Mouse (Mus musculus): ENCODE measurements around the gene Slc17a9.

The Slc17a9 gene

GRCm38 (mm10) chr2:180724585-180725413 is at the start of gene Slc17a9:
Slc17a9 (plus strand) TSS chr2:180725263.
- DNase-seq (ENCODE audit: low spot score), result peak; percentile 72

- no peak for DNase-seq (ENCODE audit: low spot score)
Observed at GRCm38 (mm10) chr2:180676706-180677105, 48.4 kb upstream of the Slc17a9 start.

GRCm38 (mm10) chr2:180678609-180679140 is 46.4 kb upstream of the Slc17a9 start:
- DNase-seq (ENCODE audit: low spot score), result peak; percentile 35

GRCm38 (mm10) chr2:180681225-180681624 is 43.8 kb upstream of the Slc17a9 start:
- no peak for DNase-seq (ENCODE audit: low spot score)

GRCm38 (mm10) chr2:180683524-180683923 is 41.5 kb upstream of the Slc17a9 start:
- DNase-seq (ENCODE audit: low spot score), result no peak

- no peak for DNase-seq (ENCODE audit: low spot score)
Observed at GRCm38 (mm10) chr2:180684031-180684430, 41.0 kb upstream of the Slc17a9 start.

GRCm38 (mm10) chr2:180689841-180690240 is 35.2 kb upstream of the Slc17a9 start:
- no peak for DNase-seq (ENCODE audit: low spot score)

- no peak for DNase-seq (ENCODE audit: low spot score)
Observed at GRCm38 (mm10) chr2:180692630-180693029, 32.4 kb upstream of the Slc17a9 start.

GRCm38 (mm10) chr2:180695176-180695575 is 29.9 kb upstream of the Slc17a9 start:
- no peak for DNase-seq (ENCODE audit: low spot score)

GRCm38 (mm10) chr2:180700457-180700856 is 24.6 kb upstream of the Slc17a9 start:
- no peak for DNase-seq (ENCODE audit: low spot score)

GRCm38 (mm10) chr2:180701053-180701766 is 23.9 kb upstream of the Slc17a9 start:
- no peak for DNase-seq (ENCODE audit: low spot score)

- DNase-seq (ENCODE audit: low spot score), result peak; percentile 92
Observed at GRCm38 (mm10) chr2:180701767-180702621, 23.1 kb upstream of the Slc17a9 start.

GRCm38 (mm10) chr2:180702701-180703149 is 22.3 kb upstream of the Slc17a9 start:
- DNase-seq (ENCODE audit: low spot score), result no peak

- DNase-seq (ENCODE audit: low spot score), result no peak
Observed at GRCm38 (mm10) chr2:180703175-180703574, 21.9 kb upstream of the Slc17a9 start.

GRCm38 (mm10) chr2:180703645-180704359 is 21.3 kb upstream of the Slc17a9 start:
- DNase-seq (ENCODE audit: low spot score), result no peak

- DNase-seq (ENCODE audit: low spot score), result no peak
Observed at GRCm38 (mm10) chr2:180704591-180704990, 20.5 kb upstream of the Slc17a9 start.

GRCm38 (mm10) chr2:180705066-180705465 is 20.0 kb upstream of the Slc17a9 start:
- no peak for DNase-seq (ENCODE audit: low spot score)

GRCm38 (mm10) chr2:180705975-180706374 is 19.1 kb upstream of the Slc17a9 start:
- no peak for DNase-seq (ENCODE audit: low spot score)

GRCm38 (mm10) chr2:180709023-180709922 is 15.8 kb upstream of the Slc17a9 start:
- DNase-seq (ENCODE audit: low spot score), result no peak

- peak; percentile 94 for DNase-seq (ENCODE audit: low spot score)
Observed at GRCm38 (mm10) chr2:180709923-180710272, 15.2 kb upstream of the Slc17a9 start, which contains the start of the genes Dido1 and Gid8. Dido1 (minus strand) TSS chr2:180709999. Gid8 (plus strand) TSS chr2:180710117.

All from ovary, postnatal 36 days (tissue).